Mouse (Mus musculus): ENCODE measurements around the gene Brs3. TPM values are rescaled to one million over a fixed set of nuclear protein-coding genes. Genes with fewer than 3 reads are reported as not detected.

The Brs3 gene
- polyA plus RNA-seq (2017; shearing (Covaris generic)) = not detected

DNA sequence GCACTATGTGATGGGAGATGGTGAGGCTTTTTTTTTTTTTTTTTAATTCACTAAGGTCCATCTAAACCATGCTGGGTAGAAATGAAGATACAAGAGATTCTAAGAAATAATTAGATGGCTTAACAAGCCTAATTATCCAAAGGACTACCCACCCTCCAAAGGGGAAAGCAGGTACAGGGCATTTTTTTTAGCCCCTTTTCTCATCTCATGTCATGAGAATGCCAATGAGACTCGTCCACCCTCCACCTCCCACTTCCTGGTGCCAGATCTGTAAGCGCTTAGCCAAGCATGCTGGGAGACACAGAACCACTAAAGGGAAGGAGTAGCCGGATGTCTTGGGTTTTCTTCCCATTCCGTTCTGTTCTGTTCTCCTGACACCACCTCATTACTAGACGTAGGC lies at the start of gene Brs3:
TSS of gene Brs3 (plus strand) at position 301 of the 400 bp plus-strand sequence.

GRCm38 (mm10) chrX:57053174-57053992 lies 10.5 kb downstream of the Brs3 start, which contains the start of gene Htatsf1:
TSS of gene Htatsf1 (plus strand) at chrX:57053583.

DNA sequence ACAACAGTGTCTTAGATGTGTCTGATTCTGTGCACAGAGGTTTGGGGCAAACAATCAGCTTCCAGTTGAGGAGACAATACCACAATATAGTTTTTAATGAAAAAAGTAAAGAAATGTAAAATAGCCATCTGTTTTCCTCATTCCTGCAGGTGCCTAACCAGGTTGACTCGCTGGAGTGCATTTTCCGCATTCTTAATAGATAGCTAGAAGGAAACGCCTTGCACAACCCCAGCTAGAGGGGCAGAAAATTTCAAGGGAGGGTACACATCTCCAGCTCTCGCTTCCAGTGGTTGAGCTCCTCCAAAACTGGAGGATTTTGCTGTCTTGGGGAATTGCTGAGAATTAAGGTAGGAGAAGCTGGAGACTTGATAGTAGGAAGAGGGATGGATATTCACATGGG lies 44.9 kb downstream of the Brs3 start, which contains the start of gene Vgll1:
TSS of gene Vgll1 (plus strand) at position 301 of the 400 bp plus-strand sequence.

Other genes with a start within 250 kb of the Brs3 start
- 0.53 TPM for gene Map7d3, start 220.7 kb upstream of the Brs3 start, polyA plus RNA-seq (2017; shearing (Covaris generic))
- not detected for gene Adgrg4, start 172.9 kb upstream of the Brs3 start, polyA plus RNA-seq (2017; shearing (Covaris generic))
- 67.0 TPM for gene Htatsf1, start 10.5 kb downstream of the Brs3 start, polyA plus RNA-seq (2017; shearing (Covaris generic))
- gene Vgll1, start 45.0 kb downstream of the Brs3 start, polyA plus RNA-seq (2017; shearing (Covaris generic)) = not detected
- 47.2 TPM for gene Cd40lg, start 169.1 kb downstream of the Brs3 start, polyA plus RNA-seq (2017; shearing (Covaris generic))

Data from CD4-positive, CD25-positive, alpha-beta regulatory T cell (primary cell).